Mouse (Mus musculus): ENCODE data around the gene Gm21860.
"Not testable (repeated sequence)": the region's sequence is repeated elsewhere in the genome, so short reads cannot be mapped to it uniquely, and the experiment has no call there.

Gene Gm21860

DNA sequence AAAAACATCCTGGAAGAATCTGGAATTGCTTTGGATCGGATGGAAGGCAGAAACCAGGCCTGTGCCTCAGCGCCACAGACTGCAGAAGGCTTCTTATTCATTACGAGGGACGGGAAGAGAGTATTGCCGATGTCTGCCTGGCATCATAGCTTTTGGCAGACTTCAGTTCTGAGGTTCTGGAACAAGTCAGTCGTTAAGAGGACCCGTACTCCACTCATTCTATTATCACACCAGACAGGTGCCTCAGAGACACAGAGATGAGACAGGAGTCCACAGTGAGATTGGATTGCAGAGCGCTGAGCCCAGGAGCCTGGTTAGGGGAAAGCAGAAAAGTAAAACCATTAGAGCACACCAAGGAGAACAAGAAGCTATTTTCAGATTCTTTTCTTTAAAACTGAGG, at the start of gene Gm21860:
Gene Gm21860, minus strand, starts transcription at position 101 of the 400 bp plus-strand sequence.
- DNase-seq (ENCODE audit: low spot score in 2 of 2), result not testable (repeated sequence)

DNA sequence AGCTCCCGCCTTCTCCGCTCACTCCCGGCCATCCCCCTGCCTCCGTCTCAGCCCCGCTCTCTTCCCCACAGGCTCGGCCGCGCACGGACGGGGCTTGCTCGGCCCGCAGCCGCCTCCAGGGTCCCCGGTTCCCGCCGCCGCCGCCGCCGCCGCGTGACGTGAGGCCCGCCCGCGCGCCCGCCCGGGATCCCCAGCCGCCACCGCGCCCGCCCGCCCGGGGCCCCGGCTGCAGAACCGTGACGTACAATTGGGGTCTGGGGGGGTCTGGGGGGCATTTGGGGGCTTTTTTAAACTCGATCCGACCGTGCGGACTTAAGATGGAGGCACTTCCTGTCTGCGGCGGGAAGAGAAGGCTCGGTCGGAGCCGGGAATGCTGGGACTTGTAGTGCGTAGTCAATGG, 29.8 kb upstream of the Gm21860 start, which contains the start of gene Gm47283:
Gene Gm47283, plus strand, starts transcription at position 301 of the 400 bp plus-strand sequence.
- not testable (repeated sequence) for DNase-seq (ENCODE audit: low spot score in 2 of 2)

GRCm38 (mm10) chrY:90745256-90745655, 9.4 kb downstream of the Gm21860 start:
- not testable (repeated sequence) for DNase-seq (ENCODE audit: low spot score in 2 of 2)

DNA sequence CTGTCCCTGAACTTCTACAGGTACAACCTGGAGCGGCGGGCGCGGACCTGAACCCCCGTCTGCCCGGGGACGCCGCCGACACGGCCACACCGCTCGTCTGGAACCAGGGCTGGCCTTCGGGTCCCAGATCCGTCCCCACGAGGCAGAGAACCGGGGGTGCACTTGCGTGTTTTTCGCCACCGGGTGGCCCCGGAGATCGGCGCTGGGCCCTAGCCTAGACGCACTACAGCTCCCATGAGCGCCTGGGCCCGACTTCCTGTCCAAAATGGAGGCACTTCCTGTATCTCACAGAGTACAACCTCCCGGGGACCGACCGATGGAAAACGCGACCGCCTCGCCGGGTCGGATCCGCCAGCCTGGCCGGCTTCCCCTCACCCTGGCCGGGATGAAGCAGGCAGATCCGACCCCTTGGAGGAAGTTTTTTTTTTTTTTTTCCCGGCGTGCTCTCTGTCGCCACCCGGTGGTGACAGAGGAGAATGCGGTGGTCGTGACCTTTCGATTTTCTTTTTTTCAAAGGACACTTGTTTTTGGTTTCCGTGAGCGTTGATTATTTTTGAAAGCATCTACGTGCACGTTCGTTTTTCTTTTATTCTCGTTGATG, 10.1 kb downstream of the Gm21860 start:
- DNase-seq (ENCODE audit: low spot score in 2 of 2), result peak; percentile 92 to 99

- no peak for DNase-seq (ENCODE audit: low spot score in 2 of 2)
Observed at GRCm38 (mm10) chrY:90743811-90744220, 10.8 kb downstream of the Gm21860 start.

DNA sequence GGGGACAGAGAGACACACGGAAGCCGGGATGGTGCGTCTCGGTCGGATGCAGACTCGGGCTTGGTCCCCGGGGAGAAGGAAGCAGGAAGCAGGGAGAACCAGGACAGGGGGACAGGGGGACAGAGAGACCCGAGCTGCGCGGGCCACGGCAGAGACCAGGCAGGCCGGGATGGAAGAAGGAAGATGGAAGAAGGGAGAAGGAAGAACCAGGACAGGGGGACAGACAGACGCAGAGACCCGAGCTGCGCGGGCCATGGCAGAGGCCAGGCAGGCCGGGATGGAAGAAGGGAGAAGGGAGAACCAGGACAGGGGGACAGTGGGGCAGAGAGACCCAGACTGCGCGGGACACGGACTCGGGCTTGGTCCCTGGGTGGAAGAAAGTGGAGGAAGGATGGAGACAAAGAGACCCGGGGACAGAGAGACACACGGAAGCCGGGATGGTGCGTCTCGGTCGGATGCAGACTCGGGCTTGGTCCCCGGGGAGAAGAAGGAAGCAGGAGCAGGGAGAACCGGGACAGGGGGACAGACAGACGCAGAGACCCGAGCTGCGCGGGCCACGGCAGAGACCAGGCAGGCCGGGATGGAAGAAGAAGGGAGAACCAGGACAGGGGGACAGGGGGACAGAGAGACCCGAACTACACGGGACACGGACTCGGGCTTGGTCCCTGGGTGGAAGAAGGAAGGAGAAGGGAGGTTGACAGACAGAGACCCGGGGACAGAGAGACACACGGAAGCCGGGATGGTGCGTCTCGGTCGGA, 11.4 kb downstream of the Gm21860 start:
- DNase-seq (ENCODE audit: low spot score in 2 of 2), result peak; percentile 24 to 76

DNA sequence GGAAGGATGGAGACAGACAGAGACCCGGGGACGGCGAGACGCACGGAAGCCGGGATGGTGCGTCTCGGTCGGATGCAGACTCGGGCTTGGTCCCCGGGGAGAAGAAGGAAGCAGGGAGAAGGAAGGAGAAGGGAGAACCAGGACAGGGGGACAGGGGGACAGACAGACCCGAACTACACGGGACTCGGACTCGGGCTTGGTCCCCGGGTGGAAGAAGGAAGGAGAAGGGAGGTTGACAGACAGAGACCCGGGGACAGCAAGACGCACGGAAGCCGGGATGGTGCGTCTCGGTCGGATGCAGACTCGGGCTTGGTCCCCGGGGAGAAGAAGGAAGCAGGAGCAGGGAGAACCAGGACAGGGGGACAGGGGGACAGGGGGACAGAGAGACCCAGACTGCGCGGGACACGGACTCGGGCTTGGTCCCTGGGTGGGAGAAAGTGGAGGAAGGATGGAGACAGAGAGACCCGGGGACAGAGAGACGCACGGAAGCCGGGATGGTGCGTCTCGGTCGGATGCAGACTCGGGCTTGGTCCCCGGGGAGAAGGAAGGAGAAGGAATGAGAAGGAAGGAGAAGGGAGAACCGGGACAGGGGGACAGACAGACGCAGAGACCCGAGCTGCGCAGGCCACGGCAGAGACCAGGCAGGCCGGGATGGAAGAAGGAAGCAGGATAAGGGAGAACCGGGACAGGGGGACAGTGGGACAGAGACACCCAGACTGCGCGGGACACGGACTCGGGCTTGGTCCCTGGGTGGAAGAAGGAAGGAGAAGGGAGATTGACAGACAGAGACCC, 12.2 kb downstream of the Gm21860 start:
- DNase-seq (ENCODE audit: low spot score in 2 of 2), result peak; percentile 18 to 72

DNA sequence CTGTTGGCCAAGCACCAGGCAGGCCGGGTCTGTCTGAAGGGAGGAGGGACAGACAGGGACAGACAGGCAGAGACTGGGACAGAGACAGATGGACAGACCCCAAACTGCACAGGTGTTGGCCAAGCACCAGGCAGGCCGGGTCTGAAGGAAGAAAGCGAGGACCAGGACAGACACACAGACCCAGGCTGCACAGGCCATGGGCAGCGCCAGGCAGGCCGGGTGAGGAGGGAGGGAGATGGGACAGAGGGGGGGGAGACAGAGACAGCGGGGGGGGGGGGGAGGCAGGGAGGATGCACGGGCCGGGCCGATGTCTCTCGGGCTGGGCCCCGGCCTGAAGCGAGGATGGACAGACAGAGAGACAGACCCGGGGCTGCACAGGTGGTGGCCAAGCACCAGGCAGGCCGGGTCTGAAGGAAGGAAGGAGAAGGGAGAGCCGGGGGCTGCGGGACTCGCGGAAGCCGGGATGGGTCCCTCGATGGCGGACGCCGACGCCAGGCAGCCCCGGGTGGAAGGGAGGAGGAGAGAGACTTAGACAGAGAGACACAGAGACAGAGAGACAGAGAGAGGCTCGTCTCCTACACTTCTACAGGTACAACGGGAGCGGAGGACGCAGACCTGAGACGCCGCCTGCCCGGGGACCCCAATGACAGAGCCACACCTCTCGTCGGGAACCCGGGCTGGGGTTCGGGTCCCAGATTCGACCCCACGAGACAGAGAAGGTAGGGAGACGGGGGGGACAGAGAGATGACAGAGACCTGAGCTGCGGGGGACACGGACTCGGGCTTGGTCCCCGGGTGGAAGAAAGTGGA, 13.0 kb downstream of the Gm21860 start:
- DNase-seq (ENCODE audit: low spot score in 2 of 2), result peak; percentile 56 to 92

- peak; percentile 26 to 84 for DNase-seq (ENCODE audit: low spot score in 2 of 2)
Observed at GRCm38 (mm10) chrY:90741006-90741405, 13.6 kb downstream of the Gm21860 start.

GRCm38 (mm10) chrY:90740013-90740561, 14.5 kb downstream of the Gm21860 start:
- DNase-seq (ENCODE audit: low spot score in 2 of 2), result peak; percentile 44 to 88

- peak; percentile 45 to 91 for DNase-seq (ENCODE audit: low spot score in 2 of 2)
Observed at GRCm38 (mm10) chrY:90739531-90740012, 15.0 kb downstream of the Gm21860 start.

- DNase-seq (ENCODE audit: low spot score in 2 of 2), result peak; percentile 63 to 95
Observed at GRCm38 (mm10) chrY:90738841-90739530, 15.6 kb downstream of the Gm21860 start.

GRCm38 (mm10) chrY:90738431-90738680, 16.3 kb downstream of the Gm21860 start:
- no peak for DNase-seq (ENCODE audit: low spot score in 2 of 2)

- DNase-seq (ENCODE audit: low spot score in 2 of 2), result no peak
Observed at GRCm38 (mm10) chrY:90737606-90738430, 16.8 kb downstream of the Gm21860 start.

- not testable (repeated sequence) for DNase-seq (ENCODE audit: low spot score in 2 of 2)
Observed at GRCm38 (mm10) chrY:90736217-90737000, 18.2 kb downstream of the Gm21860 start.

- not testable (repeated sequence) for DNase-seq (ENCODE audit: low spot score in 2 of 2)
Observed at GRCm38 (mm10) chrY:90735181-90735895, 19.3 kb downstream of the Gm21860 start.

DNA sequence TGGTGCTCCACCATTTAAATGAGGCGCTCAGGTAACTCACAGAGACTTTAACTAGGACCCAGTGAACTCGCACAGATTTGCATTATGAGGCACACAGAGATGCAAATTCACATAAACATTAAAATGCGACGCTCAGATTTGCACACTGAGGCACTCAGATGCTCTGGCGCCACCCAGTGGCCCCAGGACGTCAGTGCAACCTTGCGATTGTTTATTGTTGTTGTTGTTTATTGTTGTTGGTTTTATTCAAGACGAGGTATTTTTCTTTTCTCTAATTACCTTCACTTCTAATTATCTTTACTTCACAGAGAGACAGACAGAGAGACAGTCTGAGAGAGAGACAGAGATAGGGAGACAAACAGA, 20.3 kb downstream of the Gm21860 start:
- peak; percentile 18 to 80 for DNase-seq (ENCODE audit: low spot score in 2 of 2)

- DNase-seq (ENCODE audit: low spot score in 2 of 2), result peak; percentile 30 to 86
Observed at GRCm38 (mm10) chrY:90733656-90734333, 20.8 kb downstream of the Gm21860 start.

Measured in urinary bladder, postnatal 4 days (tissue).